Mouse (Mus musculus) kidney, embryonic 16.5 days (tissue): ENCODE data around the gene Cyp1a2. TPM values are rescaled to one million over a fixed set of nuclear protein-coding genes. Genes with fewer than 3 reads are reported as not detected.

ENCODE experiments used
- ATAC-seq: fragments of 200-750 bp; cut with Nextera tagmentation; 2 replicates; pipeline ENCODE4 v1.8.0; 2017; ENCODE audit warnings: moderate TSS enrichment; ENCODE audit not compliant: low FRiP score, low TSS enrichment
- H3K27ac ChIP-seq: fragments of 300-500 bp; sonication (generic); 2 replicates; pipeline ENCODE4 v1.5.1; 2014; ENCODE audit warnings: low read length
- H3K27me3 ChIP-seq: fragments of 300-500 bp; sonication (generic); 2 replicates; pipeline ENCODE4 v1.6.1; 2014; ENCODE audit warnings: low read length, control low read depth, mixed read lengths; ENCODE audit not compliant: insufficient read depth
- H3K36me3 ChIP-seq: fragments of 300-500 bp; sonication (generic); 2 replicates; pipeline ENCODE4 v1.6.1; 2014; ENCODE audit warnings: low read length, control low read depth, mixed read lengths; ENCODE audit not compliant: insufficient read depth
- H3K4me1 ChIP-seq: fragments of 300-500 bp; sonication (generic); 2 replicates; pipeline ENCODE4 v1.6.1; 2014; ENCODE audit warnings: low read length, control low read depth, mixed read lengths; ENCODE audit not compliant: insufficient read depth
- H3K4me2 ChIP-seq: fragments of 300-500 bp; sonication (generic); replicated peaks from 2 replicates; pipeline ENCODE4 v1.6.1; 2014; ENCODE audit warnings: low read depth, low read length
- H3K4me3 ChIP-seq: fragments of 300-500 bp; sonication (generic); 2 replicates; pipeline ENCODE4 v1.5.1; 2014; ENCODE audit warnings: mild to moderate bottlenecking, low read length
- H3K9ac ChIP-seq: fragments of 300-500 bp; sonication (generic); replicated peaks from 2 replicates; pipeline ENCODE4 v1.6.1; 2014; ENCODE audit warnings: low read length
- H3K9me3 ChIP-seq: fragments of 300-500 bp; sonication (generic); 2 replicates; pipeline ENCODE4 v1.6.1; 2016; ENCODE audit warnings: low read length, control low read depth
- WGBS: fragments of 180-500 bp; shearing (Covaris S2); extraction: QIAGEN DNeasy Blood & Tissue Kit; methylation state at CpG from one replicate; pipeline ENCODE4 v1.1.7; 2014; 5-methylcytosine and 5-hydroxymethylcytosine counted together
- polyA plus RNA-seq: library from polyadenylated mRNA; unstranded; fragments of >200 nt; fragmentation: Nextera tagmentation; extraction: Ambion mirVana; gene quantifications from 2 replicates; pipeline ENCODE4 v1.2.1, GENCODE M21; 2015

Gene Cyp1a2
- polyA plus RNA-seq, 1 experiment from 2014 or later, result not detected

- WGBS, result 61% methylated on average over 7 of the region's 7 CpGs
- Histone ChIP-seq H3K9ac (no peak overlapping the region), H3K36me3 (no peaks in the 10 kb centered on the region), H3K27ac (no peak overlapping the region), H3K9me3 (0 out of 2 replicates have a peak, but pooled peaks cover 4% of the 10 kb centered on the region), H3K4me3 (no peak overlapping the region), H3K4me1 (no peaks in the 10 kb centered on the region), H3K4me2 (no peak overlapping the region), H3K27me3 (no peaks in the 10 kb centered on the region)
- ATAC-seq, result no peak
These were observed 18.9 kb downstream of the Cyp1a2 start for GRCm38 (mm10) chr9:57664616-57665015.

GRCm38 (mm10) chr9:57661552-57661951 is 22.0 kb downstream of the Cyp1a2 start:
- H3K9ac ChIP-seq, result no peak overlapping the region
- 45% methylated on average over 3 of the region's 3 CpGs for whole genome bisulfite sequencing
- H3K4me2 ChIP-seq, result no peak overlapping the region
- no peak overlapping the region for H3K4me3 ChIP-seq
- H3K36me3 ChIP-seq, result no peaks in the 10 kb centered on the region
- no peak overlapping the region for H3K27ac ChIP-seq
- H3K9me3 ChIP-seq, result 0 out of 2 replicates have a peak, but pooled peaks cover 4% of the 10 kb centered on the region
- ATAC-seq, result no peak
- no peaks in the 10 kb centered on the region for H3K4me1 ChIP-seq
- H3K27me3 ChIP-seq, result no peaks in the 10 kb centered on the region

- Histone ChIP-seq H3K9ac (no peak overlapping the region), H3K9me3 (0 out of 2 replicates have a peak, but pooled peaks cover 4% of the 10 kb centered on the region), H3K27me3 (no peaks in the 10 kb centered on the region), H3K4me3 (no peak overlapping the region), H3K27ac (no peak overlapping the region), H3K4me1 (0 out of 2 replicates have a peak, but pooled peaks cover 3% of the 10 kb centered on the region), H3K4me2 (no peak overlapping the region), H3K36me3 (no peaks in the 10 kb centered on the region)
- WGBS, result 52% methylated on average over 6 of the region's 6 CpGs
- ATAC-seq, result peak; percentile 54; the same call in 1 of the 2 replicates
These were observed 23.0 kb downstream of the Cyp1a2 start for GRCm38 (mm10) chr9:57660501-57660900.

- Histone ChIP-seq H3K4me2 (no peak overlapping the region), H3K9me3 (0 out of 2 replicates have a peak, but pooled peaks cover 4% of the 10 kb centered on the region), H3K27ac (no peak overlapping the region), H3K4me1 (0 out of 2 replicates have a peak, but pooled peaks cover 3% of the 10 kb centered on the region), H3K4me3 (no peak overlapping the region), H3K27me3 (no peaks in the 10 kb centered on the region), H3K9ac (no peak overlapping the region), H3K36me3 (no peaks in the 10 kb centered on the region)
- WGBS, result 25% methylated on average over 4 of the region's 4 CpGs
- ATAC-seq, result 0 out of 2 replicates have a peak, but pooled peaks have one; percentile 63
These were observed 23.7 kb downstream of the Cyp1a2 start for GRCm38 (mm10) chr9:57659774-57660173.

- 0 out of 2 replicates have a peak, but pooled peaks cover 3% of the 10 kb centered on the region for H3K4me1 ChIP-seq
- no peak for ATAC-seq
- no peaks in the 10 kb centered on the region for H3K27me3 ChIP-seq
- no peak overlapping the region for H3K4me2 ChIP-seq
- 0 out of 2 replicates have a peak, but pooled peaks cover 4% of the 10 kb centered on the region for H3K9me3 ChIP-seq
- no peak overlapping the region for H3K9ac ChIP-seq
- no peaks in the 10 kb centered on the region for H3K36me3 ChIP-seq
- H3K27ac ChIP-seq, result no peak overlapping the region
- 87% methylated on average over 4 of the region's 4 CpGs for WGBS
- H3K4me3 ChIP-seq, result no peak overlapping the region
These were observed 24.5 kb downstream of the Cyp1a2 start for GRCm38 (mm10) chr9:57658970-57659369.

- ATAC-seq, result no peak
- WGBS, result 57% methylated on average over 4 of the region's 4 CpGs
These were observed 25.7 kb downstream of the Cyp1a2 start for GRCm38 (mm10) chr9:57657843-57658242.

GRCm38 (mm10) chr9:57656631-57657350 is 26.7 kb downstream of the Cyp1a2 start:
- 0 out of 2 replicates have a peak, but pooled peaks cover 3% of the 10 kb centered on the region for H3K4me1 ChIP-seq
- no peak overlapping the region for H3K27ac ChIP-seq
- WGBS, result 77% methylated on average over 19 of the region's 19 CpGs
- H3K27me3 ChIP-seq, result no peaks in the 10 kb centered on the region
- no peak for ATAC-seq
- no peak overlapping the region for H3K9ac ChIP-seq
- no peak overlapping the region for H3K4me3 ChIP-seq
- H3K9me3 ChIP-seq, result no peaks in the 10 kb centered on the region
- no peaks in the 10 kb centered on the region for H3K36me3 ChIP-seq
- no peak overlapping the region for H3K4me2 ChIP-seq

More at GRCm38 (mm10) chr9:57657843-57658242, 25.7 kb downstream of the Cyp1a2 start:
- H3K36me3 ChIP-seq, result no peaks in the 10 kb centered on the region
- H3K9ac ChIP-seq, result no peak overlapping the region
- no peaks in the 10 kb centered on the region for H3K9me3 ChIP-seq
- no peak overlapping the region for H3K4me3 ChIP-seq
- H3K4me2 ChIP-seq, result no peak overlapping the region
- no peak overlapping the region for H3K27ac ChIP-seq
- 0 out of 2 replicates have a peak, but pooled peaks cover 3% of the 10 kb centered on the region for H3K4me1 ChIP-seq
- H3K27me3 ChIP-seq, result no peaks in the 10 kb centered on the region

GRCm38 (mm10) chr9:57655749-57656148 is 27.8 kb downstream of the Cyp1a2 start:
- Histone ChIP-seq H3K27ac (no peak overlapping the region), H3K36me3 (no peaks in the 10 kb centered on the region), H3K27me3 (no peaks in the 10 kb centered on the region), H3K9ac (peak overlapping the region; percentile 40; the same call in 1 of the 2 replicates), H3K4me3 (peak overlapping the region; percentile 11; the same call in 1 of the 2 replicates), H3K4me2 (peak overlapping the region; percentile 41), H3K4me1 (0 out of 2 replicates have a peak, but pooled peaks cover 8% of the 10 kb centered on the region), H3K9me3 (no peaks in the 10 kb centered on the region)
- peak; percentile 80 for ATAC-seq
- 2% methylated on average over 11 of the region's 11 CpGs for whole genome bisulfite sequencing

GRCm38 (mm10) chr9:57654966-57655365 is 28.5 kb downstream of the Cyp1a2 start:
- WGBS, result 76% methylated on average over 1 of the region's 1 CpGs
- Histone ChIP-seq H3K4me3 (no peak overlapping the region), H3K4me1 (0 out of 2 replicates have a peak, but pooled peaks cover 8% of the 10 kb centered on the region)

GRCm38 (mm10) chr9:57653283-57653682 is 30.2 kb downstream of the Cyp1a2 start, which contains the start of gene Csk:
Gene Csk (minus strand): TSS chr9:57653631.
- Histone ChIP-seq H3K27ac (no peak within 1 kb of the TSS), H3K4me1 (0 out of 2 replicates have a peak, but pooled peaks cover 8% of the 10 kb centered on the region), H3K9ac (no peak within 1 kb of the TSS), H3K4me3 (no peak within 1 kb of the TSS), H3K36me3 (no peaks in the 10 kb centered on the region), H3K27me3 (no peaks in the 10 kb centered on the region), H3K4me2 (no peak within 1 kb of the TSS), H3K9me3 (no peaks in the 10 kb centered on the region)
- WGBS, result 68% methylated on average over 5 of the region's 5 CpGs
- ATAC-seq, result no peak

More at GRCm38 (mm10) chr9:57654966-57655365, 28.5 kb downstream of the Cyp1a2 start:
- ATAC-seq, result no peak
- H3K27me3 ChIP-seq, result no peaks in the 10 kb centered on the region
- H3K36me3 ChIP-seq, result no peaks in the 10 kb centered on the region
- H3K27ac ChIP-seq, result no peak overlapping the region
- H3K4me2 ChIP-seq, result no peak overlapping the region
- no peak overlapping the region for H3K9ac ChIP-seq
- no peaks in the 10 kb centered on the region for H3K9me3 ChIP-seq
